Mouse (Mus musculus) olfactory bulb, adult 2 months (tissue): ENCODE data around the gene Tsr3. TPM values are rescaled to one million over a fixed set of nuclear protein-coding genes. Genes with fewer than 3 reads are reported as not detected.
A peak's percentile ranks its signal among the peaks of the same experiment; 100 is the strongest.

Source experiments
- H3K27ac ChIP-seq: fragments of 200-500 bp; 2 replicates; pipeline ENCODE4 v1.5.1; 2012; ENCODE audit warnings: low read depth, low read length; ENCODE audit not compliant: insufficient read depth
- H3K4me1 ChIP-seq: fragments of 200-500 bp; 2 replicates; pipeline ENCODE4 v1.6.1; 2012; ENCODE audit warnings: low read length; ENCODE audit not compliant: control insufficient read depth, insufficient read depth
- H3K4me3 ChIP-seq: fragments of 200-500 bp; 2 replicates; pipeline ENCODE4 v1.5.1; 2012; ENCODE audit warnings: mild to moderate bottlenecking, low read depth, low read length, moderate library complexity; ENCODE audit not compliant: insufficient read depth
- CTCF ChIP-seq: fragments of 200-500 bp; IDR thresholded peaks from 2 replicates; pipeline ENCODE4 v1.5.1; 2012; ENCODE audit warnings: low read depth, mild to moderate bottlenecking, low read length, moderate library complexity; ENCODE audit not compliant: insufficient read depth
- POLR2A ChIP-seq: fragments of 200-500 bp; IDR thresholded peaks from 2 replicates; pipeline ENCODE4 v1.6.1; 2012; ENCODE audit warnings: mild to moderate bottlenecking, low read depth, low read length, moderate library complexity; ENCODE audit not compliant: insufficient read depth
- WGBS: fragments of 180-500 bp; shearing (Covaris S2); methylation state at CpG from one replicate; pipeline ENCODE4 v1.1.7; 2018; 5-methylcytosine and 5-hydroxymethylcytosine counted together
- polyA plus RNA-seq: library from polyadenylated mRNA; stranded (reverse); fragments of >200 nt; gene quantifications from 2 replicates; pipeline ENCODE4 v1.2.4, GENCODE M21; 2012; ENCODE audit warnings: low replicate concordance; ENCODE audit not compliant: missing spikeins, insufficient read depth, insufficient read length

The Tsr3 gene
- polyA plus RNA-seq, 1 experiment: not detected

DNA sequence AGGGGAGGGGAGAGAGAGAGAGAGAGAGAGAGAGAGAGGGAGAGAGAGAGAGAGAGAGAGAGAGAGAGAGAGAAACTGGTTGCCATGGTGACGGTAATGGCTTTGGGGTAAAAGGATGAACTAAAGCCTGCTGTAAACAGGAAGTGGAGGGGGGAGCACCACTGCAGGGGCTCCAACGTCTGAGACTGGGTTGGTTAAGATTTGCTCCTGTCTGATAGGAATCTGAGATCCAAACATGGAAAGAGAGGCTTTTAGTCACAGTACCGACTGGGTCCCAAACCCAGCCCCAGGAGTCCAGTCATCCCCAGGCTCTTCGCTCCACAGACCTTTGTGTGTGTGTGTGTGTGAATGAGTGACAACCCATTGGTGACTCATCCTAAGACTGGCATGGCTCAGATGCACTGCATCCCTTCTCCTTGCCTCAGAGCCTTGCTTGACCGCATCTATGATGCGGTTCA lies 17.9 kb downstream of the Tsr3 start:
- no peak overlapping the region for H3K4me3 ChIP-seq
- H3K27ac ChIP-seq: no peak overlapping the region
- TF ChIP-seq CTCF: no peak
- TF ChIP-seq POLR2A: no peak
- H3K4me1 ChIP-seq: peaks cover 35% of the 10 kb centered on the region
- 56% methylated on average over 6 of the region's 6 CpGs for WGBS

DNA sequence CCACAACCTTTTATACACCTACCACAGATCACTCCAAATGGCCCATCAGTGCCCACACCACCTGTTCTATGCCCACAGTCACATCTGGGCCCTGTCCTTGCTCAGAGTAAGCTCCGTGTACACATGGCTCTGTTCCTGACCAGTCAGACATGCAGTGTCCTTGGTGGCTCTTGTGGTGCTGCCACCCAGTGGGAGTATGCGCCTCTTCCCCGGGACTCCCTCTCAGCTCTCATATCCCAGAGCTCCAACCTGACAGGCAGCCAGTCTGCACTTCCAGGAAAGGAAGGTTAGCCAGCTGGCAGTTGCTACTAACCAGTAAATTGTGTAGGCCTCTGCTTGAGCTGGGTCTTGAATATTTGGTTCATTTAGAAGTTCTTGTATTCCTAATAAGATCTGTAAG lies 24.5 kb downstream of the Tsr3 start:
- WGBS: 44% methylated on average over 3 of the region's 3 CpGs
- Histone ChIP-seq H3K4me1 (0 out of 2 replicates have a peak, but pooled peaks cover 3% of the 10 kb centered on the region), H3K4me3 (no peak overlapping the region), H3K27ac (no peak overlapping the region)
- TF ChIP-seq CTCF (no peak), POLR2A (no peak)

DNA sequence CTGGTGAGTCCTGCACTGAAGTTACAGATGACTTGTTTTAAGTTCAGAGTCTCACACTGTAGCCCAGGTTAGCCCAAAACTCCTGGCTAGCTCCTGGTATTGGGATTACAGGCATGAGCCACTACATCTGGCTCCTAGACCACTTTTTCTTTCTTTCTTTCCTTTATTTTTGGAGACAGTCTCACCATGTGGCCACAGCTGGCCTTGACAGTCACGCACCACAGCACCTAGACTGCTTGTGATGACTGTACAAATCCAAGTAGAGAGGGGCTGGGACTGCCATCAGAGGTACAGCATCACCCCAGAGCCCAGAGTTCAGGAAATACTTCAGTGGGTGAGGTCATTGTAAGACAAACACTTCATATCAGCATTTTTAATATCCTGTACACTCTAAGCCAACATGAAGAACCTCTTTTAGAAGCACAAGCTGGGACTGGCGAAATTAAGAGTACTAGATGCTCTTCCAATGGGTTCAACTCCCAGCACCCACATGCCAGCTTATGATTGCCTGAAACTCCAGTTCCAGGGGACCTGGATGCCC lies 30.9 kb downstream of the Tsr3 start:
- Histone ChIP-seq H3K27ac (no peak overlapping the region), H3K4me3 (no peak overlapping the region), H3K4me1 (peaks cover 14% of the 10 kb centered on the region)
- TF ChIP-seq POLR2A: no peak
- no peak for TF ChIP-seq CTCF
- 70% methylated on average over 2 of the region's 2 CpGs for WGBS

DNA sequence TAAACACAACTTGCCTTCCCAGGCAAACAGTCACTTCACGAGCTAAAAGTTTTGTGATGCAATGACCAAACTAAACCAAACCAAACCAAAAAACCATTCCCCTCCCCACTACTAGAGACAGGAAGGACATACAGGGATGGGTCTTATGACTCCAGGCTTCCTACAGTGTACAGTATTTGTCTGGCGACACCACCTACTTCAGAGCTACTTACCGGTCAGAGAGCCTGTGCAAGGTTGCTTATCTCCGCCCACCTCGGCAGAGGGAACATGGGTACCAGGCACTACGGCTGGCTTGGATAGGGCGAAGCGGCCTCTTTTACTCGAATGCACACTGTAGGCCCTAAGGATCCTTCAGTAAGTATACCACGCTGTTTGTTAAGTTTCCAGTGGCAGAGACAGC lies 32.4 kb downstream of the Tsr3 start:
- no peak for TF ChIP-seq POLR2A
- no peak for TF ChIP-seq CTCF
- H3K27ac ChIP-seq: no peak overlapping the region; the same call in 1 of the 2 replicates
- H3K4me1 ChIP-seq: peaks cover 14% of the 10 kb centered on the region
- under 1% methylated on average over 10 of the region's 10 CpGs for WGBS
- peak overlapping the region; percentile 75 for H3K4me3 ChIP-seq

DNA sequence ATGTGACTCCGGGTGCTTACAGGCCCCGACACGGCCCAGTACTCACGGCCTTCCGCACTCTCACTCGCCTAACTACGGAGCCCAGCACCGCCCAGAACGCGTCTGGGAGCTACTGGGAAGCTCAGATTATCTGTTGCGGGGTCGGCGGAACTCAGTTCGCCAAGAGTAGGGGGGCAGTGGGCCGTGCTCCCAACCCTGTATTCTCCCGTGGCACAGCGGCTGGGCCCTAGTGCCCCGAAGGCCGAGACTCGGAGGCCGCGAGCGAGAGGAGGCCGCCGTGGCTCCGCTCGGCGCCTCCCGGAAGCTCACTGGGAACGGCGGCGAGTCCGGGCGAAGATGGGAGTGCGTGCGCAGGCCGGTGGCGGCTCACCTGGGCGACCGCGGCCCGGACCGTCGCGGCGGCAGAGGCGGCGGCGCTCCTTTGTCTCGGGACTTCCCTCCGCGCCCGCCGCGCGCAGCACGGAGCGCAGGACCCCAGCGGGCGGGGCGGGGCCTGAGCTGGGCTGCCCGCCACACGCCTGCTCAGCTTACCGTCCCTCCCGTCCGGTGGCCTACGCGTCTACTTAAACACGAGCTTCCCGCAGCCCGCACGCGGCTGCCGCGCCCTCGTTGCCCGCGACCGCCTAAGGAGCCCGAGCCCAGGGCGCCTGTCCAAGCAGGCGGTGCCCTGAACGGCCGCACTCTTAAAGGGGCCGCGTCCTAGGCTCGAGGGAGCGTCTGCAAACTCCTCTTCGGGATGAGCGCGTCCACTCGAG lies 33.2 kb downstream of the Tsr3 start:
- TF ChIP-seq POLR2A: peak; percentile 74
- no peak; the same call in 1 of the 2 replicates for TF ChIP-seq CTCF
- under 1% methylated on average over 90 of the region's 92 CpGs for WGBS
- Histone ChIP-seq H3K4me1 (peaks cover 14% of the 10 kb centered on the region), H3K4me3 (peak overlapping the region; percentile 75), H3K27ac (peak overlapping the region; percentile 100)

DNA sequence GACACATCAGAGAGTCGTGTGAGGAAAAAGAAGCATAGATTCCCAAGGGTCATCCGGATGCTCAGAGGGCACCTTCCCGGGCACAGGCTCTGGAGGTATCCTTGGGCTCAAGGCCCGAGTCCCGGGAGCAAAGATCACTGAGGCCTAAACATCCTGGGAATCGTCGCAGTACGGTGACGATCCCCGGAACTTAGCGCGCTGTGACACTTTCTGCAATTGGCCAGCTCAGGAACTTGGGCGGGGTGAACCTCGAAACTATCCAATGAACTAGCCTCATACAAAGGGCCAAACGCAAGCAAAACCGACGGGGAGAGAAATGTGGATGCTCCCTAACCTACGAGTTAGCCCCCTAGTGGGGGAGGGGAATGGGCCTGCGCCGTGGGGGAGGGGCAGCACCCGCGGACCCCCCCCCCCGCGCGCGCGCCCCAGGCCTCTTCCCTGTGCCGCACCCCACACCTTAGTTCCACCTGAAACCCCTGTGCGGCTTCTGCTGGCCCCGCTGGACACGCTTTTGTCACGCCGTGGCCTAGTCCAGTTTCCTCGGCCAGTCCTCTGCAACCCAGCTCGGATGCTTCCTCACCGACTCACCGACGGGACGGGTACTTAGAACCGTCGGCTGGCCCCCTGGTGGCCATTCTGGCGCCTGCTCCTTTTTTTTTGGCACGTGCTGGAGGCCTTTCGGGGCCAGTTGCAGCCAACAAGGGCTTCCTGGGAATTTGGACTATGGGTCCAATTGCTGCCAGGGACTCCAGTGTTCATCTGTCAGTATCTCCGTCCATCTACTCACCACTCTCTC lies 33.9 kb downstream of the Tsr3 start:
- H3K27ac ChIP-seq: peak overlapping the region; percentile 100
- peaks cover 14% of the 10 kb centered on the region for H3K4me1 ChIP-seq
- TF ChIP-seq CTCF (peak; percentile 69), POLR2A (no peak)
- H3K4me3 ChIP-seq: peak overlapping the region; percentile 75
- WGBS: under 1% methylated on average over 44 of the region's 45 CpGs

DNA sequence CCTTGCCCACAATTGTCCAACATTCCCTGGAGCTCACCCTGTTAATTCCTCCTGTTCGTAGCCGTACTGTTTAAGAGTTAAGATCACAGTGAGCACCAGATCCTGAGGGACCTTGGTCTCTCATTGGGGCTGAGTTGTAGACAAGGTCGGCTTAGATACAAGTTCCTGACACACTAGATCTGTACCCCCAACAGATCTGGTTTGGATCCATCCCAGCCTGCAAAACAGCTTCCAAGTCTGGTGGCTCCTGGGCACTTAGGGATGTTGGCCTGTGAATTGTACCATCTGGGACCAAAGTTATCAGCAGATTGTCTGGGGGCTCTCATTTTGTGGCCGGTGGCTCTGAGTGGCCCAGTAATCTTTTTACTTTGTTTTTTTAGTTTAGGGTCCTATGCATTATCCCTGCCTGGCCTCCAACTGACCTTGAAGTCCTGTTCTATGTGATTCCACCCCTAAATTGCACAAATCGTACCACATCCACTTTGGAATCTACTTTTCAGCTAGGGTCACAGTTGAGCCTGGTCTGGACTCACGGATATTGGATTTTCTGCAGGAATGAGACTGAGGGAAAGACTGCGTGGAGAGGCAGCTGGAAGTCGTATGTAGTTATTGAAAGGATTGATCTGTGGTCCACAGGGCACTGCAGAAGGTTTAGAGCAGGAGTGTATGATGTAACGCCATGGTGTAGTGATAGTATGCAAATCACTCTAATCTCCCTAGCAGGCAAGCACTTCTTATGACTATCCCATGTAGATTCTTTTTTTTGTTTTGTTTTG lies 34.8 kb downstream of the Tsr3 start, which contains the start of gene Ube2i:
TSS of gene Ube2i (minus strand) at position 52 of the 776 bp plus-strand sequence.
- 80% methylated on average over 9 of the region's 9 CpGs for WGBS
- TF ChIP-seq CTCF (no peak), POLR2A (no peak)

DNA sequence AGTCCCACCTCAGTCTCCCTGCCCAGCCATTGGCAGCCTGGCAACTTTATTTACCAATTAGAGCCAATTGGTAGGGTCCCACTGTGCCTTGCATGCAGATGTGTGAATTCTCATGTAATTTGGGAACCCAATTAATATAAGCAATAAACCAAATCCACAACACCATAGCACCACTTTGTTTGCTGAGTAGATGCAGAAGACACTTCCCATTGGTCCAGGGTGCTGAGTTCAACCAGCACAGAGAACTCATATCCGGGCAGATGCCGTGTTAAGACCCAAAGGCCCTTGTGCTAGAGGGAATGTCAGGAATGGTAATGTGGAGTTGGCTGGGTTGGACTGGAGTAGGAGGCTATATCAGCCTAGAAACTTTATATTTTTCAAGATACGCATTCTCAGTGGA lies 35.9 kb downstream of the Tsr3 start:
- no peak overlapping the region for H3K27ac ChIP-seq
- H3K4me1 ChIP-seq: peaks cover 8% of the 10 kb centered on the region
- no peak overlapping the region for H3K4me3 ChIP-seq
- TF ChIP-seq POLR2A (no peak), CTCF (no peak)
- WGBS: 96% methylated on average over 3 of the region's 3 CpGs

More for the DNA sequence above, 34.8 kb downstream of the Tsr3 start, which contains the start of gene Ube2i:
- Histone ChIP-seq H3K4me3 (peak within 1 kb of the TSS; percentile 75), H3K27ac (peak within 1 kb of the TSS; percentile 100), H3K4me1 (peaks cover 8% of the 10 kb centered on the region)

DNA sequence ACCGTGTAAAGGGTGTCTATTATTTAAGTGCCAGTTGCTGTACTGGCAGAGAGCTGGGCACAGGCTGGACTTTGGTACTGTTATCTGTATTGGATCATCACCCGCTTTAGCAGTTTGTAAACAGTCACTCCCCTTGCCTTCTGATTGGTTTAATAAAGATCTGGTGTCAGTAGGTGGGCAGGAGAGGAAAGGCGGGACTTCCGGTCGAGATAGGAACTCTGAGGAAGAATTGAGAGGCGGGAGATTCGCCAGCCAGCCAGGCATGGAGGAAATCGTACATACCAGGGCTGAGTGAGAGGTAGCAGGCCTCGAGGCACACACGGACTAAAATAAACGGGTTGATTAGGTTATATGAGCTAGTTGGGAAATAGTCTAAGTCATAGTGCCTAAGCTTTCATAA lies 42.2 kb downstream of the Tsr3 start:
- H3K27ac ChIP-seq: no peak overlapping the region
- H3K4me3 ChIP-seq: no peak overlapping the region
- TF ChIP-seq POLR2A (no peak), CTCF (no peak)
- H3K4me1 ChIP-seq: no peaks in the 10 kb centered on the region
- WGBS: 46% methylated on average over 11 of the region's 11 CpGs
